Mouse (Mus musculus) erythroblast, embryonic 14.5 days (primary cell): ENCODE measurements around the gene BC004004. TPM values are rescaled to one million over a fixed set of nuclear protein-coding genes. Genes with fewer than 3 reads are reported as not detected.
"Not testable (repeated sequence)": the region's sequence is repeated elsewhere in the genome, so short reads cannot be mapped to it uniquely, and the experiment has no call there.

Experiments
- H3K27me3 ChIP-seq: 2 replicates; pipeline ENCODE4 v1.6.1; 2012; ENCODE audit warnings: inconsistent platforms; ENCODE audit not compliant: control insufficient read depth
- H3K36me3 ChIP-seq: 2 replicates; pipeline ENCODE4 v1.6.1; 2012; ENCODE audit warnings: mild to moderate bottlenecking, inconsistent platforms; ENCODE audit not compliant: control insufficient read depth
- H3K4me1 ChIP-seq: 2 replicates; pipeline ENCODE4 v1.6.1; 2012; ENCODE audit warnings: inconsistent platforms; ENCODE audit not compliant: control insufficient read depth
- H3K4me3 ChIP-seq: replicated peaks from 2 replicates; pipeline ENCODE3; 2012; ENCODE audit warnings: moderate library complexity, mild to moderate bottlenecking, inconsistent platforms
- H3K9me3 ChIP-seq: 2 replicates; pipeline ENCODE4 v1.6.1; 2012; ENCODE audit warnings: low read length, inconsistent platforms, mixed read lengths; ENCODE audit not compliant: control insufficient read depth
- GATA1 ChIP-seq: IDR thresholded peaks from 2 replicates; pipeline ENCODE4 v1.6.1; 2012; ENCODE audit warnings: low read length, inconsistent platforms, mixed read lengths
- TAL1 ChIP-seq: IDR thresholded peaks from 3 replicates; pipeline ENCODE4 v1.6.1; 2012; ENCODE audit warnings: low read length, inconsistent platforms, mixed read lengths
- polyA plus RNA-seq: library from polyadenylated mRNA; stranded (reverse); fragments of >175 nt; gene quantifications from 2 replicates; pipeline ENCODE4 v1.2.3, GENCODE M21; 2012

The BC004004 gene
- polyA plus RNA-seq, 1 experiment: 2.0 TPM

DNA sequence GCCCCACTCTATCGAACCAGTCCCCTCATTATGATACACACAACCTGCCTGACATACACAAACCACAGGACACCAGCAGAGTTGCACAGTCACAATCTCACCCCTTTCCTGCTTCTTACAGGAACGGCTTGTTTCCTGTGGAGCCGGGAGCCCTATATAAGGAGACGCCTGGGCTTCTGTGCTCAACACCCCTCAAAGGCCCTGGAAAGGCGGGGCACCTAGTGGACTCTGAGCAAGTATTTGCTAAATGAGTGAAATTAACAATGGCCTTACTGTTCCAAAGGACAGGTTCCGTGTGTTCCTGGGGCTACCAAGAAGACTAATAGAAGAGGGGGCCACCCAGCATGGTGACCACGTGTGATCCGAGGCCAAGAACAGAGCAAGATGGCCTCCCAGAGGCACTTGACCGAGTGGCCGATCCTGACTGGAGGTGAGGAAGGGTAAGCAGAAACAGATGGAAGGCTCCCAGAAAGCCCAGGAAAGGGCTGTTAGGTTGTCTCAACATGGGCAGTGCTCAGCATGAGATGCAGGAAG is 10.5 kb upstream of the BC004004 start:
- H3K36me3 ChIP-seq: peaks cover 94% of the 10 kb centered on the region
- TF ChIP-seq GATA1: no peak
- no peak for TF ChIP-seq TAL1
- no peaks in the 10 kb centered on the region for H3K9me3 ChIP-seq
- H3K4me1 ChIP-seq: peaks cover 73% of the 10 kb centered on the region
- H3K27me3 ChIP-seq: no peaks in the 10 kb centered on the region
- H3K4me3 ChIP-seq: no peak overlapping the region

DNA sequence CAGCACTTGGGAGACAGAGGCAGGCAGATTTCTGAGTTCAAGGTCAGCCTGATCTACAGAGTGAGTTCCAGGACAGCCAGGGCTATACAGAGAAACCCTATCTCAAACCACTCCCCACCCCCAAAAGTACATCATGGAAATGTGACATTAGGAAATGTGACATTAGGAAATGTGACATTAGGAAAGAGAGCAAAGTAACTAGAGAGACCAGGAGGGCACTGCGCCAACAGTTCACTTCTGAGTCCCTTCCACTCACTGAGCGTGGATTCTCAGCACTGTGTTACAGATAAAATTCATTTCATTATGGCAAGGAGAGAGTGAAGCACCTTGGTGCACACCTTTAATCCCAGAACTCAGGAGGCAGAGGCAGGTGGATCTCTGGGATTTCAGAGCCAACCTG is 9.7 kb upstream of the BC004004 start:
- H3K4me3 ChIP-seq: no peak overlapping the region
- no peaks in the 10 kb centered on the region for H3K27me3 ChIP-seq
- H3K9me3 ChIP-seq: no peaks in the 10 kb centered on the region
- TF ChIP-seq TAL1 (no peak), GATA1 (no peak)
- peaks cover 87% of the 10 kb centered on the region for H3K36me3 ChIP-seq
- peaks cover 72% of the 10 kb centered on the region for H3K4me1 ChIP-seq

DNA sequence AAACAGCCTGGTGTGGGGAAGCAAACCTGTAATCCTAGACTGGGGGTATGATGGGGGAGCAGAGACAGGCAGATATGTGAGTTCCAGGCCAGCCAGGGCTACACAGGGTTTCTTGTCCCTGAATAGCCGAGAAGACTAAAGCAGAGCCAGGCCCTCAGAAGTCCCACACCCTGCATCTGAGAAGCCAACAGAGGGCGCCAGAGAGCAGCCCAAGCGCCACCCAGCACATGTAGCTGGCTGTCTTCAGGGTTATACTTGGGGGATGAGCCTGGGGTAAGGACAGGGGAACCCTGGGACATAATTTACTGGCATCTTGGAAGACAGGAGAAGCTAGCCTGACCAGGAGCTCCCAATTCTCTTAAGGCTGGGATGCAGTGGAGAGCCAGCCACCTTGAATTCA is 9.1 kb upstream of the BC004004 start:
- no peaks in the 10 kb centered on the region for H3K9me3 ChIP-seq
- no peak overlapping the region for H3K4me3 ChIP-seq
- no peak for TF ChIP-seq GATA1
- TF ChIP-seq TAL1: no peak
- no peaks in the 10 kb centered on the region for H3K27me3 ChIP-seq
- peaks cover 81% of the 10 kb centered on the region for H3K36me3 ChIP-seq
- H3K4me1 ChIP-seq: peaks cover 74% of the 10 kb centered on the region

DNA sequence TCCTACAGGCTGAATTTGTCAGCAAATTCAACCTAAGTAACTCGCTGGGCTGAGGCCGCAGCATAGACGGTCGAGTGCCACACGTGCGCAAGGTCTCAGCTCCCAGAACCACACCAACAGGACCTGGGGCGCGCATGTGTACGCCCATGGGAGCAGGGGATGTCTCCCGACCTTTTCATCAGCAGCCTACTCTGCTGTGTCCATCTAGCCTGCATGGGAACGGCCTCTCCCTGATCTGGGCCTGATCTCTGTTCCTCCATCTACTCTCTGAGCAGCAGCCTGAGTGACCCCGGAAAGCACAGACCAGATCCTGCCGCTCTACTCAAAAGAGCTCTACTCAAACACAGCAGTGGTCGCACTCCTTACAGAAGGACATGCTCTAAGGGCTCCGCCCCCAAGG is 8.1 kb upstream of the BC004004 start:
- Histone ChIP-seq H3K27me3 (no peaks in the 10 kb centered on the region), H3K9me3 (no peaks in the 10 kb centered on the region), H3K4me3 (peak overlapping the region; percentile 15), H3K36me3 (peaks cover 71% of the 10 kb centered on the region), H3K4me1 (peaks cover 81% of the 10 kb centered on the region)
- TF ChIP-seq GATA1: no peak
- TF ChIP-seq TAL1: no peak

DNA sequence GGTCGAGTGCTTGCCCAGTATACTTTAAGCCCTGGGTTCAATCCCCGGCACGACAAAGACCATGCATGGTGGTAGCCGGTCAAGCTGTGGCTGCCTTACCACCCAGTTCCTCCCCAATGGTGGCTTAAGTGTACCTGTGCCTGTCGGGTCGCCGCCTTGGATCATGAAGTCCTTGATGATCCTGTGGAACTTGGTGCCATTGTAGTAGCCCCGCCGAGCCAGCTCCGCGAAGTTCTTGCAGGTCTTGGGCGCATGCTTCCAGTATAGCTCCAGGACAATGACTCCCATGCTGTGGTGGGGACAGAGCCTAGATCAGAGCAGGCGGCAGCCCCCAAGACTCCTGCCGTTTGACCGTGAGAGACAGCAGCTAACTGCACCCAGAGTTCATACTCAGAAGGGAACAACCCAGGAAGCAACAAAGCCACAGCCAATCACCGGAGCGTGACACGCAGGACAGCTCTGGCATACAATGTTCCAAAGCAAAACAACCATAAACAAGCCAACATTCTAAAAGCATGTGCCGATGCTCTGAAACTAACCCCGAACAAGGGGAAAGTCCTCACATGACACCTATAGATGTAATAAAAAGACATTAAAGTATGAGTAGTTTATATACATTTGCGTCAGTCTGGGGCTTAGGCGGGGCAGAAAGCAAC is 6.9 kb upstream of the BC004004 start:
- no peaks in the 10 kb centered on the region for H3K9me3 ChIP-seq
- H3K27me3 ChIP-seq: no peaks in the 10 kb centered on the region
- H3K36me3 ChIP-seq: peaks cover 58% of the 10 kb centered on the region
- no peak for TF ChIP-seq GATA1
- no peak for TF ChIP-seq TAL1
- peaks cover 76% of the 10 kb centered on the region for H3K4me1 ChIP-seq
- peak overlapping the region; percentile 100 for H3K4me3 ChIP-seq

DNA sequence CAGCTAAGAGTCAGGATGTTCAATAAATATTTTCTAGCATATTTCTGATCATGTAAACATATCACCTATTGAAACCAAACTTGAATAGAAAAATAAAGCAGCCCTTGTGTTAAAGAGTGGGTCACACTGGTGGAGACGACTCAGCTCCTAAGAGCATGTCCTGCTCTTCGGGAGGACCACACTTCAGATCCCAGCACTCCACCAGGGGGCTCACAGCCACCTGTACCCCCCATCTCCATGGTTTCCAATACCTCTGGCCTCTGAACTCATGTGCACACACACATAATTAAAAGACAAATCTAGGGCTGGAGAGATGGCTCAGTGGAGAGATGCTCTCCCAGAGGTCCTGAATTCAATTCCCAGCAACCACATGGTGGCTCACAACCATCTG is 6.3 kb upstream of the BC004004 start:
- peaks cover 53% of the 10 kb centered on the region for H3K36me3 ChIP-seq
- H3K4me1 ChIP-seq: peaks cover 71% of the 10 kb centered on the region
- H3K4me3 ChIP-seq: peak overlapping the region; percentile 100
- TF ChIP-seq TAL1: no peak
- no peaks in the 10 kb centered on the region for H3K9me3 ChIP-seq
- no peaks in the 10 kb centered on the region for H3K27me3 ChIP-seq

DNA sequence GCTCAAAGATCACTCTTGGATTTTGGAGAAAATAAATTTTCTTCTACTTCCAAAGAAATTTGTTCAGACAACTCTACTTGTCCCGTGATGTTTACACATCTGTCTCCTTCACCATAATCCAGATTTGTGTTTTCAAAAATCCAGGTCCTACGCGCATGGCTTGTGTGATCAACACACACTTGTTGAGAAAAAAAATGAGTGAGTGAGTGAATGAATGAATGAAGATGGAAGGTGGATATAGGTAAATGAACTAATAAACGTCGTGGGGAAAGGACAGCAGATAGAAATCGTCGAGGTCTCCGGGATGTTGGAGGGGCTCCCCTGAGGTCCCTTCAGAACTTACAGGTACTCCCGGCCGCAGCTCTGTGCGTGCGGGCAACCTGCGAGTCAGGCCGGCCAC is 5.2 kb upstream of the BC004004 start:
- no peak for TF ChIP-seq TAL1
- no peak for TF ChIP-seq GATA1
- no peaks in the 10 kb centered on the region for H3K9me3 ChIP-seq
- peaks cover 69% of the 10 kb centered on the region for H3K4me1 ChIP-seq
- peaks cover 42% of the 10 kb centered on the region for H3K36me3 ChIP-seq
- H3K27me3 ChIP-seq: no peaks in the 10 kb centered on the region
- H3K4me3 ChIP-seq: peak overlapping the region; percentile 100

DNA sequence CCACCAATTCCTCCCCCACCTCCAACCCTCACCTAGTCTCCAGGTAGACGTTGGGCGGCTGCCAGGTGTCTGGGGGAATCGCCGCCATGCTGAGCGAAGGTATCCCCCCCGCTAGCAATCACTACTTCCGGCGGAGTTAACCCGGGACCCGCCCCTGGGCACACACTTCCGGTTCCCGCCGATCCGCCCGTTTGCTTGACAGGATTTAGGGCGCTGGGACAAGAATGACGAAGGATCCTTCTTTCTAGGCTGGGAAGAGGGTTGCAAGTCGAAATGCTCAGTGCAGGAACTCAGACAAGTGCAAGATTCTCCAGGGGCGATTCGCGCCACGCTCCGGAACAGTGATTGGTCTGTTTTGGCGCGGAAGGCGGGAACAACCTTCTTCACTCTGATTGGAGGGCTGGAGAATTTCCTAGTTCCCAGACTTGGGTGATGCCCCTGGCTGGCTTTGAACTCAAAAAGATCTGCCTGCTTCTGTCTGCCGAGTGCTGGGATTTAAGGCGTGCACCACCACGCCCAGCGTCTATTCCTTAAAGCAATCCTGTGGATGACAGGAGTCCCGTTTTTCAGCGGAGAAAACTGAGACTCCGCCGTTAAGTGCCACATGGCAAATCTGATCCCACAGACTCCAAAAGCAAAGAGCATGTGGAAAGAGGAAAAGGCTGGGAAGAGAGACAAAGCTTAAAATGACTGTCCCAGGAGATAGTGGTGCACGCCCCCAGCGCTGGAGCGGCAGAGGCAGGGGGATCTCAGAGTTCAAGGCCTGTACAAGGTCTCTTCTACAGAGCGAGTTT is 4.6 kb upstream of the BC004004 start, which contains the start of gene Ppil1:
Gene Ppil1, minus strand, starts transcription at position 347 of the 794 bp plus-strand sequence.
- H3K36me3 ChIP-seq: peaks cover 35% of the 10 kb centered on the region
- peak within 1 kb of the TSS; percentile 100 for H3K4me3 ChIP-seq
- peaks cover 67% of the 10 kb centered on the region for H3K4me1 ChIP-seq
- H3K27me3 ChIP-seq: no peaks in the 10 kb centered on the region
- H3K9me3 ChIP-seq: no peaks in the 10 kb centered on the region
- no peak for TF ChIP-seq TAL1
- no peak for TF ChIP-seq GATA1

DNA sequence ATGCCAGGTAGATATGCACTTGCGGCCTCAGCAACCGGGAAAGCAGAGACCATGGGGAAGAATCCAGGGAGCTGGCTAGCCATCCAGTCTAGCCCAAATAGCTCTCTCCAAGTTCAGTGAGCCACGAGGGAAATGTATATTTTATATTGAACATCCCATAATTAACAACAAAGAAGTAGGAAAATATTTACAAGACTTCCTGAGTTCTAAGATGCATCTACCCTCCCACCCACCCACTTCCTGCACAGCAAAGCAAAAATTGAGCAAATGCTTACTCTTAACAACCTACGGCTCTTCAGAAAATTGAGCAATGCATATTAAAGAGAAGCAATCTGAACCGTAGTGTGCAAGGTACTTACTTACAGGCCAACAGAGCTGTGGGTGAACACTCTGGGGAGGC is 3.8 kb upstream of the BC004004 start:
- TF ChIP-seq TAL1 (no peak), GATA1 (no peak)
- H3K9me3 ChIP-seq: no peaks in the 10 kb centered on the region
- H3K36me3 ChIP-seq: peaks cover 28% of the 10 kb centered on the region
- peaks cover 66% of the 10 kb centered on the region for H3K4me1 ChIP-seq
- H3K27me3 ChIP-seq: no peaks in the 10 kb centered on the region
- peak overlapping the region; percentile 100 for H3K4me3 ChIP-seq

DNA sequence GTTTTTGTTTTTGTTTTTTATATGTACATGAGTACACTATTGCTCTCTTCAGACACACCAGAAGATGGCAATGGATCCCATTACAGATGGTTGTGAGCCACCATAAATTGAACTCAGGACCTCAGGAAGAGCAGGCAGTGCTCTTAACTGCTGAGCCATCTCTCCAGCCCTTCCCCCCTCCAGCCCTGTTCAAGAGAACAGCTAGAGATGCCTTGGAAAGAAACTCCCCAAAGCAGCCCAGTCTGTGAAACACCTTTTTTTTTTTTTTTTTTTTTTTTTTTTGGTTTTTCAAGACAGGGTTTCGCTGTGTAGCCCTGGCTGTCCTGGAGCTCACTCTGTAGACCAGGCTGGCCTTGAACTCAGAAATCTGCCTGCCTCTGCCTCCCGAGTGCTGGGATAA is 1.5 kb upstream of the BC004004 start:
- peaks cover 59% of the 10 kb centered on the region for H3K4me1 ChIP-seq
- H3K4me3 ChIP-seq, H3K27me3 ChIP-seq, H3K9me3 ChIP-seq: not testable (repeated sequence)
- peaks cover 12% of the 10 kb centered on the region for H3K36me3 ChIP-seq
